Mouse (Mus musculus) heart, embryonic 15.5 days (tissue): Measurements from ENCODE around the gene Sstr2. TPM values are rescaled to one million over a fixed set of nuclear protein-coding genes. Genes with fewer than 3 reads are reported as not detected.
A peak's percentile ranks its signal among the peaks of the same experiment; 100 is the strongest.
"Not testable (repeated sequence)": the region's sequence is repeated elsewhere in the genome, so short reads cannot be mapped to it uniquely, and the experiment has no call there.

ENCODE experiments used
- ATAC-seq: fragments of 200-750 bp; cut with Nextera tagmentation; replicated peaks from 2 replicates; pipeline ENCODE4 v1.8.0; 2017; ENCODE audit warnings: low read depth, moderate TSS enrichment; ENCODE audit not compliant: insufficient number of reproducible peaks, insufficient read depth, low FRiP score
- H3K27ac ChIP-seq: fragments of 300-500 bp; sonication (generic); 2 replicates; pipeline ENCODE4 v1.5.1; 2015; ENCODE audit warnings: mild to moderate bottlenecking, inconsistent platforms
- H3K27me3 ChIP-seq: fragments of 300-500 bp; sonication (generic); 2 replicates; pipeline ENCODE4 v1.6.1; 2015; ENCODE audit warnings: inconsistent platforms
- H3K36me3 ChIP-seq: fragments of 300-500 bp; sonication (generic); 2 replicates; pipeline ENCODE4 v1.6.1; 2015; ENCODE audit warnings: mild to moderate bottlenecking, inconsistent platforms
- H3K4me1 ChIP-seq: fragments of 300-500 bp; sonication (generic); replicated peaks from 2 replicates; pipeline ENCODE4 v1.6.1; 2015; ENCODE audit warnings: inconsistent platforms
- H3K4me2 ChIP-seq: fragments of 300-500 bp; sonication (generic); 2 replicates; pipeline ENCODE4 v1.6.1; 2015; ENCODE audit warnings: inconsistent platforms, mild to moderate bottlenecking, moderate library complexity
- H3K4me3 ChIP-seq: fragments of 300-500 bp; sonication (generic); 2 replicates; pipeline ENCODE4 v1.5.1; 2015; ENCODE audit warnings: mild to moderate bottlenecking, inconsistent platforms
- H3K9ac ChIP-seq: fragments of 300-500 bp; sonication (generic); 2 replicates; pipeline ENCODE4 v1.6.1; 2015; ENCODE audit warnings: mild to moderate bottlenecking, inconsistent platforms
- H3K9me3 ChIP-seq: fragments of 300-500 bp; sonication (generic); replicated peaks from 2 replicates; pipeline ENCODE4 v1.6.1; 2016; ENCODE audit warnings: inconsistent platforms
- WGBS: fragments of 180-500 bp; shearing (Covaris S2); methylation state at CpG from one replicate; pipeline ENCODE4 v1.1.7; 2015; ENCODE audit warnings: mixed read lengths; 5-methylcytosine and 5-hydroxymethylcytosine counted together
- polyA plus RNA-seq: library from polyadenylated mRNA; unstranded; fragments of >200 nt; fragmentation: Nextera tagmentation; extraction: Ambion mirVana; gene quantifications from 2 replicates; pipeline ENCODE4 v1.2.1, GENCODE M21; 2015

The Sstr2 gene
- polyA plus RNA-seq, 1 experiment from 2014 or later: 0.24 TPM

DNA sequence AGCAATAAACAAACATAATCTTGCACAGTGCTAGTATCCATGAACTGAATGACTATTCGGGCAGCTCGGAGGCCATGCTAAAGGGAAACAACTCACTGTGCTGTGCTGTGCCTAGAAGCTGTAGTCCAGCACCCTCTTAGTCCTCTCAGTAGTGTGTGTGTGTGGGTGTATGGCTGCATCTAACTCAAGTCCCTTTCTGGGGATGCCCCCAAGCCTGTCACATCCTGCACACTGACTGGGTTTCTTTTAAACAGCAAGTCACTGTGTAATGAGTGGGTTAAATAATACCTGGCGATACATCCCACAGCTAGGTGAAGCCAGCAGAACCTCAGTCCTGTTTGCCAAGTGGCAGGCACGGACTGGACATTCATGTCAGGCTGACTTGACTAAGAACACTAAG lies 39.6 kb downstream of the Sstr2 start:
- H3K9ac ChIP-seq: no peak overlapping the region
- no peaks in the 10 kb centered on the region for H3K27me3 ChIP-seq
- H3K36me3 ChIP-seq: peaks cover 92% of the 10 kb centered on the region
- no peak overlapping the region for H3K4me3 ChIP-seq
- H3K27ac ChIP-seq: no peak overlapping the region
- no peaks in the 10 kb centered on the region for H3K9me3 ChIP-seq
- no peak overlapping the region for H3K4me2 ChIP-seq
- no peaks in the 10 kb centered on the region for H3K4me1 ChIP-seq
- no peak for ATAC-seq
- WGBS: 87% methylated on average over 4 of the region's 4 CpGs

DNA sequence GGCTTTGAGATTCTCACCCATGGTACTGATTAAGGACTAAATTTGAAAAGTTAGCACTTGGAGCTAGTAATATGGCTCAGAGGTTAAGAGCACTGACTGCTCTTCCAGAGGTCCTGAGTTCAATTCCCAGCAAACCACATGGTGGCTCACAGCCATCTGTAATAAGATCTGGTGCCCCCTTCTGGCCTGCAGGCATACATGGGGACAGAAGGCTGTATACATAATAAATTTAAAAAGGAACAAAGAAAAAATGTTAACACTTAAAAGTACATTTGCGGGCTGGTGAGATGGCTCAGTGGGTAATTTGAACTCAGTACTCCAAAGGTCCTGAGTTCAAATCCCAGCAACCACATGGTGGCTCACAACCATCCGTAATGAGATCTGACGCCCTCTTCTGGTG lies 41.1 kb downstream of the Sstr2 start:
- WGBS: 94% methylated on average over 3 of the region's 3 CpGs
- H3K4me2 ChIP-seq, H3K4me3 ChIP-seq, H3K9ac ChIP-seq, H3K27me3 ChIP-seq, H3K27ac ChIP-seq, H3K9me3 ChIP-seq, ATAC-seq, H3K4me1 ChIP-seq: not testable (repeated sequence)
- peaks cover 82% of the 10 kb centered on the region for H3K36me3 ChIP-seq

GRCm38 (mm10) chr11:113660940-113661339 lies 41.8 kb downstream of the Sstr2 start:
- Histone ChIP-seq H3K27me3 (no peaks in the 10 kb centered on the region), H3K4me1 (no peaks in the 10 kb centered on the region), H3K4me2 (no peak overlapping the region), H3K36me3 (peaks cover 77% of the 10 kb centered on the region), H3K27ac (no peak overlapping the region), H3K4me3 (no peak overlapping the region), H3K9ac (no peak overlapping the region), H3K9me3 (no peaks in the 10 kb centered on the region)
- ATAC-seq: no peak
- whole genome bisulfite sequencing: 89% methylated on average over 11 of the region's 11 CpGs

- WGBS: 89% methylated on average over 18 of the region's 18 CpGs
- Histone ChIP-seq H3K27ac (no peak overlapping the region), H3K27me3 (no peaks in the 10 kb centered on the region), H3K4me2 (no peak overlapping the region), H3K4me1 (peaks cover 4% of the 10 kb centered on the region), H3K9me3 (no peaks in the 10 kb centered on the region), H3K36me3 (peaks cover 68% of the 10 kb centered on the region), H3K4me3 (no peak overlapping the region), H3K9ac (no peak overlapping the region)
- ATAC-seq: no peak
Observed at GRCm38 (mm10) chr11:113661835-113662351, 42.8 kb downstream of the Sstr2 start.

DNA sequence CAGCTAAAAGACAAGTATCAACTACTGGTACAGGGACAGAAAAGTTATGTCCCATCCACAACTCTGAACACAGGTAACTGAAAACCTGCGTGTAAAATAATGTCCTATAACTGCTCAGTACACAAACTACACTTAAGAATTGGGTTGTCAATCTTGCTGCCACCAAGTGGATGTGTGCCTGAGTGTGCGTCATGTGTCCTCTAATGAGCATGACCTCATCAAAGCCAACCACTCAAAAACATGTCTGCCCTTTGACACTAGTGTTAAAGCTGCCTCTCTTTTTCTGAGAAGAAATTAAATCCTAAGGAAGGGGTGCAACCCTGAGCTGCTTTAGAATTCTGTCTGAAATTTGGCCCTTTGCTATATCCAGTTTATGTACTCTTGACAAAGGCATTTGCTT lies 45.1 kb downstream of the Sstr2 start:
- Histone ChIP-seq H3K4me3 (no peak overlapping the region), H3K4me1 (peaks cover 19% of the 10 kb centered on the region), H3K9me3 (no peaks in the 10 kb centered on the region), H3K36me3 (peaks cover 52% of the 10 kb centered on the region), H3K27me3 (no peaks in the 10 kb centered on the region), H3K9ac (no peak overlapping the region), H3K27ac (no peak overlapping the region), H3K4me2 (no peak overlapping the region)
- ATAC-seq: no peak
- WGBS: 65% methylated on average over 2 of the region's 2 CpGs

GRCm38 (mm10) chr11:113666205-113666604 lies 47.1 kb downstream of the Sstr2 start:
- WGBS: 64% methylated on average over 6 of the region's 6 CpGs

GRCm38 (mm10) chr11:113666648-113667047 lies 47.5 kb downstream of the Sstr2 start:
- Histone ChIP-seq H3K4me3 (no peak overlapping the region), H3K4me1 (peaks cover 19% of the 10 kb centered on the region), H3K9ac (no peak overlapping the region), H3K4me2 (no peak overlapping the region), H3K27me3 (no peaks in the 10 kb centered on the region), H3K36me3 (peaks cover 39% of the 10 kb centered on the region), H3K9me3 (no peaks in the 10 kb centered on the region), H3K27ac (no peak overlapping the region)
- ATAC-seq: no peak
- 50% methylated on average over 10 of the region's 10 CpGs for WGBS

More at GRCm38 (mm10) chr11:113666205-113666604, 47.1 kb downstream of the Sstr2 start:
- no peak for ATAC-seq
- Histone ChIP-seq H3K27me3 (no peaks in the 10 kb centered on the region), H3K4me1 (peaks cover 19% of the 10 kb centered on the region), H3K9me3 (no peaks in the 10 kb centered on the region), H3K27ac (no peak overlapping the region), H3K4me3 (no peak overlapping the region), H3K36me3 (peaks cover 43% of the 10 kb centered on the region), H3K9ac (no peak overlapping the region), H3K4me2 (no peak overlapping the region)

GRCm38 (mm10) chr11:113667122-113667521 lies 48.0 kb downstream of the Sstr2 start:
- peaks cover 19% of the 10 kb centered on the region for H3K4me1 ChIP-seq
- no peak overlapping the region for H3K4me2 ChIP-seq
- no peaks in the 10 kb centered on the region for H3K9me3 ChIP-seq
- ATAC-seq: no peak
- H3K27ac ChIP-seq: no peak overlapping the region
- H3K27me3 ChIP-seq: no peaks in the 10 kb centered on the region
- no peak overlapping the region for H3K9ac ChIP-seq
- WGBS: 67% methylated on average over 2 of the region's 2 CpGs
- peaks cover 34% of the 10 kb centered on the region for H3K36me3 ChIP-seq
- H3K4me3 ChIP-seq: no peak overlapping the region

DNA sequence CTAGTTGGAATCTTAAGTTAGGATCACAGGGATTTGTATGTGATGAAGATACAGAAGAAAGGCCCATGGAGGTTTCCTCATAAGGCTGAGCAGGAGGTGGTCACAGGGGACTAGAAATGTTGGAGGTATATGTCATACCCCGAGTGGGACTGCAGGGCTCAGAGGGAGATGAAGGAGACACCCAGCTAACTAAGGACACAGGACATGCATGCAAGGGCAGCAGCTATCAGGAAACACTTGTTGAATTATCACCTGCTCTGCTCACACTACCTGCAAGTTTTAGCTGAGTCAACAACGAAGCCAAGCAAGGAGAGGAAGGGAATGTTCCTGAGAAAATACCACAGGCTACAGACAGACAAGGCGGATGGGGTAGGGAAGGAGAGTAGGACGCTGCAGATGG lies 48.6 kb downstream of the Sstr2 start:
- Histone ChIP-seq H3K27me3 (no peaks in the 10 kb centered on the region), H3K9ac (no peak overlapping the region), H3K4me3 (no peak overlapping the region), H3K36me3 (peaks cover 33% of the 10 kb centered on the region), H3K27ac (no peak overlapping the region), H3K4me2 (no peak overlapping the region), H3K4me1 (peaks cover 19% of the 10 kb centered on the region), H3K9me3 (no peaks in the 10 kb centered on the region)
- 69% methylated on average over 4 of the region's 4 CpGs for WGBS
- no peak for ATAC-seq

- no peaks in the 10 kb centered on the region for H3K27me3 ChIP-seq
- H3K36me3 ChIP-seq: peaks cover 24% of the 10 kb centered on the region
- H3K9me3 ChIP-seq: no peaks in the 10 kb centered on the region
- H3K27ac ChIP-seq: no peak overlapping the region
- H3K4me3 ChIP-seq: no peak overlapping the region
- 74% methylated on average over 5 of the region's 5 CpGs for WGBS
- peaks cover 27% of the 10 kb centered on the region for H3K4me1 ChIP-seq
- no peak for ATAC-seq
- H3K9ac ChIP-seq: no peak overlapping the region
- no peak overlapping the region for H3K4me2 ChIP-seq
Observed at GRCm38 (mm10) chr11:113668857-113669256, 49.7 kb downstream of the Sstr2 start.

GRCm38 (mm10) chr11:113669711-113670110 lies 50.6 kb downstream of the Sstr2 start:
- Histone ChIP-seq H3K4me3 (no peak overlapping the region), H3K9ac (no peak overlapping the region), H3K9me3 (no peaks in the 10 kb centered on the region), H3K36me3 (peaks cover 22% of the 10 kb centered on the region), H3K4me2 (no peak overlapping the region), H3K4me1 (peaks cover 31% of the 10 kb centered on the region), H3K27me3 (no peaks in the 10 kb centered on the region), H3K27ac (no peak overlapping the region)
- ATAC-seq: no peak
- WGBS: 67% methylated on average over 4 of the region's 4 CpGs

- Histone ChIP-seq H3K4me3 (no peak overlapping the region), H3K27ac (peak overlapping the region; percentile 69), H3K9ac (no peak overlapping the region), H3K4me2 (no peak overlapping the region), H3K4me1 (peaks cover 26% of the 10 kb centered on the region), H3K36me3 (peaks cover 32% of the 10 kb centered on the region), H3K9me3 (no peaks in the 10 kb centered on the region), H3K27me3 (no peaks in the 10 kb centered on the region)
- ATAC-seq: no peak
- 55% methylated on average over 4 of the region's 4 CpGs for WGBS
Observed at GRCm38 (mm10) chr11:113673614-113674013, 54.5 kb downstream of the Sstr2 start.
